Mouse (Mus musculus): ENCODE data around the gene Sgip1. TPM values are rescaled to one million over a fixed set of nuclear protein-coding genes. Genes with fewer than 3 reads are reported as not detected.

The Sgip1 gene
- polyA plus RNA-seq, 1 experiment = 0.35 TPM

DNA sequence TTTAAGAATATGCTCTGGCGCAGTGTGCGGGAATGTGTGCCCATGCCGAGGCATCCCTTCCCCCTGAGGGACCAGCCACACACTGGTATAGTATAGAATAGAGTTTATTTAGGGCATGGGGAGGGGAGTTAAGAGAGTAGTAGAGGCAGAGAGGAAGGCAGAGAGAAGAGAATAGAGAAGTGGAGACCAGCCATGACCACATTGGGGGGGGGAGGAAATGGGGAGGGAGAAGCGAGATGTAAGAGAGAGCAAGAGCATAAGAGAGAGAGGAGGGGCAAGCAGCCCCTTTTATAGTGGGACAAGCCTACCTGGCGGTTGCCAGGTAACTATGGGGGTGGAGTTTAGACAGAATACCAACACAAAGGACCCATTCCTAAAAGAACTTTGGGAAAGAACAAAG is 218.3 kb downstream of the Sgip1 start:
- no peak overlapping the region for H3K4me3 ChIP-seq (ENCODE audit: low read depth, low read length)
- no peaks in the 10 kb centered on the region for H3K27me3 ChIP-seq (ENCODE audit: control insufficient read depth, insufficient read depth, low read length)
- WGBS = 83% methylated on average over 5 of the region's 5 CpGs
- TF ChIP-seq CTCF (IDR thresholded peaks at IDR 0.05; ENCODE audit: extremely low read depth, insufficient read length, insufficient replicate concordance, low read depth, low read length) (no peak), POLR2A (IDR thresholded peaks at IDR 0.05; ENCODE audit: low read depth, low read length) (no peak)
- H3K4me1 ChIP-seq (ENCODE audit: control insufficient read depth, insufficient read depth, insufficient read length, low read length) = no peaks in the 10 kb centered on the region
- no peak overlapping the region for H3K27ac ChIP-seq (ENCODE audit: insufficient read depth, low read depth, low read length)
- H3K36me3 ChIP-seq (ENCODE audit: control insufficient read depth, insufficient read depth, low read length) = no peaks in the 10 kb centered on the region

GRCm38 (mm10) chr4:102964174-102964573 is 223.1 kb downstream of the Sgip1 start:
- no peak for TF ChIP-seq CTCF (IDR thresholded peaks at IDR 0.05; ENCODE audit: extremely low read depth, insufficient read length, insufficient replicate concordance, low read depth, low read length)
- no peak for TF ChIP-seq POLR2A (IDR thresholded peaks at IDR 0.05; ENCODE audit: low read depth, low read length)

DNA sequence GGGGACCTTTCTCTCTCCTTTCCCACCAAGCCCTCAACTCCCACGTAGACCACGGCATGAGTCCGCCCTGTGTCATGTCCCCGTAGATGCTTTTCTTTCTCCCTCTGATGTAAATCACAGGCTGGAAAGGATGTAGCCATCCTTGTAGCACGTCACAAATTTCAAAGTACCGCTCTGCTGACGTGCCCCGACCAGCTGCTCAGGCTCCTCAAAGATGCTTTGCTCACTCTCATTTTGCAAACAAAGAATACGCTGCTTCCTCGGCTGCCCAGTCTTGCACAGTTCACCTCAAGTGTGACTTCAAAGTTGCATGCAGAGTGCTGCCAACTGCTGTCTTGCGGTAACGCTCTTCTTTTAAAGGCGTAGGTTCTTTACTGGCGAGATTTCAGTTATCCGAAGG is 226.7 kb downstream of the Sgip1 start:
- H3K27ac ChIP-seq (ENCODE audit: insufficient read depth, low read depth, low read length) = no peak overlapping the region
- 88% methylated on average over 15 of the region's 15 CpGs for WGBS
- H3K4me1 ChIP-seq (ENCODE audit: control insufficient read depth, insufficient read depth, insufficient read length, low read length) = no peaks in the 10 kb centered on the region
- no peak for TF ChIP-seq CTCF (IDR thresholded peaks at IDR 0.05; ENCODE audit: extremely low read depth, insufficient read length, insufficient replicate concordance, low read depth, low read length)
- no peak for TF ChIP-seq POLR2A (IDR thresholded peaks at IDR 0.05; ENCODE audit: low read depth, low read length)
- H3K36me3 ChIP-seq (ENCODE audit: control insufficient read depth, insufficient read depth, low read length) = no peaks in the 10 kb centered on the region
- no peaks in the 10 kb centered on the region for H3K27me3 ChIP-seq (ENCODE audit: control insufficient read depth, insufficient read depth, low read length)
- H3K4me3 ChIP-seq (ENCODE audit: low read depth, low read length) = no peak overlapping the region

More at GRCm38 (mm10) chr4:102964174-102964573, 223.1 kb downstream of the Sgip1 start:
- WGBS = 45% methylated on average over 3 of the region's 3 CpGs
- Histone ChIP-seq H3K36me3 (ENCODE audit: control insufficient read depth, insufficient read depth, low read length) (no peaks in the 10 kb centered on the region), H3K27me3 (ENCODE audit: control insufficient read depth, insufficient read depth, low read length) (no peaks in the 10 kb centered on the region), H3K27ac (ENCODE audit: insufficient read depth, low read depth, low read length) (no peak overlapping the region), H3K4me3 (ENCODE audit: low read depth, low read length) (no peak overlapping the region), H3K4me1 (ENCODE audit: control insufficient read depth, insufficient read depth, insufficient read length, low read length) (no peaks in the 10 kb centered on the region)

DNA sequence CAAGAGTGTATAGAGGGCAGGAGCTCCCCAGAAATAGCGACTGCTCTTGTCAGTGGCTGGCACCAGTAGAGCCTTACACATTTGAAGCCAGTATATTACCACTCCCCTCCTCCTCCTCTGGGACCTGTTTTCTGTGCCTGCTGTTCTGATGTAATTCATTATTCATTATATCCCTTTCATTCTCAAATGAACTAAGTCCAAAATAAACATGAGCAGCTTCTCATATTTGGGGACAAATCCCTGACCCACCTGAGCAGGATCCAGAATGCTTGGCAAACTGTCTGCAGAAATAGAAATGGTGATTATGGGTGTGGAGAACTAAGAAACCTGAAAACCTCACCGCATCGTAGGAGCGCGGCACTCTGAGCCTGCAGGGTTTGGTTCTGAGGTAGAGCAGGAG is 228.5 kb downstream of the Sgip1 start:
- Histone ChIP-seq H3K4me3 (ENCODE audit: low read depth, low read length) (no peak overlapping the region), H3K27me3 (ENCODE audit: control insufficient read depth, insufficient read depth, low read length) (no peaks in the 10 kb centered on the region), H3K4me1 (ENCODE audit: control insufficient read depth, insufficient read depth, insufficient read length, low read length) (no peaks in the 10 kb centered on the region), H3K27ac (ENCODE audit: insufficient read depth, low read depth, low read length) (no peak overlapping the region), H3K36me3 (ENCODE audit: control insufficient read depth, insufficient read depth, low read length) (no peaks in the 10 kb centered on the region)
- 86% methylated on average over 5 of the region's 5 CpGs for WGBS
- TF ChIP-seq CTCF (IDR thresholded peaks at IDR 0.05; ENCODE audit: extremely low read depth, insufficient read length, insufficient replicate concordance, low read depth, low read length) (no peak), POLR2A (IDR thresholded peaks at IDR 0.05; ENCODE audit: low read depth, low read length) (no peak)

GRCm38 (mm10) chr4:102971159-102971558 is 230.1 kb downstream of the Sgip1 start:
- no peak overlapping the region for H3K27ac ChIP-seq (ENCODE audit: insufficient read depth, low read depth, low read length)
- H3K27me3 ChIP-seq (ENCODE audit: control insufficient read depth, insufficient read depth, low read length) = no peaks in the 10 kb centered on the region
- 76% methylated on average over 5 of the region's 5 CpGs for WGBS
- no peak overlapping the region for H3K4me3 ChIP-seq (ENCODE audit: low read depth, low read length)
- TF ChIP-seq POLR2A (IDR thresholded peaks at IDR 0.05; ENCODE audit: low read depth, low read length) = no peak
- no peak for TF ChIP-seq CTCF (IDR thresholded peaks at IDR 0.05; ENCODE audit: extremely low read depth, insufficient read length, insufficient replicate concordance, low read depth, low read length)
- no peaks in the 10 kb centered on the region for H3K36me3 ChIP-seq (ENCODE audit: control insufficient read depth, insufficient read depth, low read length)
- H3K4me1 ChIP-seq (ENCODE audit: control insufficient read depth, insufficient read depth, insufficient read length, low read length) = no peaks in the 10 kb centered on the region

- 70% methylated on average over 3 of the region's 3 CpGs for WGBS
- Histone ChIP-seq H3K27me3 (ENCODE audit: control insufficient read depth, insufficient read depth, low read length) (no peaks in the 10 kb centered on the region), H3K27ac (ENCODE audit: insufficient read depth, low read depth, low read length) (no peak overlapping the region), H3K4me3 (ENCODE audit: low read depth, low read length) (no peak overlapping the region), H3K36me3 (ENCODE audit: control insufficient read depth, insufficient read depth, low read length) (no peaks in the 10 kb centered on the region), H3K4me1 (ENCODE audit: control insufficient read depth, insufficient read depth, insufficient read length, low read length) (no peaks in the 10 kb centered on the region)
- TF ChIP-seq CTCF (IDR thresholded peaks at IDR 0.05; ENCODE audit: extremely low read depth, insufficient read length, insufficient replicate concordance, low read depth, low read length) (no peak), POLR2A (IDR thresholded peaks at IDR 0.05; ENCODE audit: low read depth, low read length) (no peak)
These were observed 231.0 kb downstream of the Sgip1 start for GRCm38 (mm10) chr4:102972071-102972470.

DNA sequence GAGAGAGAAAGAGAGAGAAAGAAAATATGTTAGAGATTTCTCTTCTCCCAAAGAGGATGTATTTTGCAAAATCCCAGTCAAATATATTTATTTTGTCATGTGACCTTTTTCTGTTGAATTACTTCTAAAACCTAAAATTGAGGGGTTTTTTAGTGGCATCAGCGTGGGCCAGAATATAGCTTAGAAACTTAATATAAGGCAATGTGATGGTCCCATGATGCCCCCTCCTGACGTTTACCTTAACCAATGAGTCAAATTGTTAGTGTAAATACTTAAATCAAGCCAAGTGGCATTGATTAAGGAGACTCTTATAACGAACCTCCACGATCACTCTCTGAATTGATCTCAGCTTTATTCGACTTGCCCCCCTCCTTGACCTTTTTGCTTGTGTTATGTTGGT is 233.1 kb downstream of the Sgip1 start:
- Histone ChIP-seq H3K27me3 (ENCODE audit: control insufficient read depth, insufficient read depth, low read length) (peaks cover 11% of the 10 kb centered on the region; the same call in 1 of the 2 replicates), H3K4me3 (ENCODE audit: low read depth, low read length) (no peak overlapping the region), H3K36me3 (ENCODE audit: control insufficient read depth, insufficient read depth, low read length) (no peaks in the 10 kb centered on the region), H3K27ac (ENCODE audit: insufficient read depth, low read depth, low read length) (no peak overlapping the region), H3K4me1 (ENCODE audit: control insufficient read depth, insufficient read depth, insufficient read length, low read length) (0 out of 2 replicates have a peak, but pooled peaks cover 2% of the 10 kb centered on the region)
- 63% methylated on average over 5 of the region's 5 CpGs for WGBS
- TF ChIP-seq CTCF (IDR thresholded peaks at IDR 0.05; ENCODE audit: extremely low read depth, insufficient read length, insufficient replicate concordance, low read depth, low read length) = no peak
- TF ChIP-seq POLR2A (IDR thresholded peaks at IDR 0.05; ENCODE audit: low read depth, low read length) = no peak

All from small intestine, adult 2 months (tissue).